Mouse (Mus musculus) G1E-ER4 (cell line): Measurements from ENCODE around the gene Pts. TPM values are rescaled to one million over a fixed set of nuclear protein-coding genes. Genes with fewer than 3 reads are reported as not detected.

Source experiments
- GATA1 ChIP-seq: IDR thresholded peaks from one replicate; pipeline ENCODE4 v1.8.0; 2012; ENCODE audit warnings: low read length, inconsistent platforms
- polyA plus RNA-seq: library from polyadenylated mRNA; stranded (reverse); fragments of >175 nt; gene quantifications from 2 replicates; pipeline ENCODE4 v1.2.3, GENCODE M21; 2012

Pts gene
- polyA plus RNA-seq, 1 experiment: 6.6 TPM

- no peak for TF ChIP-seq GATA1
These were observed 28.0 kb downstream of the Pts start for GRCm38 (mm10) chr9:50500467-50500973.

- no peak for TF ChIP-seq GATA1
These were observed 28.7 kb downstream of the Pts start for GRCm38 (mm10) chr9:50499781-50500180.

GRCm38 (mm10) chr9:50498815-50499214 lies 29.7 kb downstream of the Pts start:
- TF ChIP-seq GATA1: no peak

GRCm38 (mm10) chr9:50497536-50497935 lies 31.0 kb downstream of the Pts start:
- TF ChIP-seq GATA1: no peak

GRCm38 (mm10) chr9:50497076-50497475 lies 31.4 kb downstream of the Pts start:
- no peak for TF ChIP-seq GATA1

GRCm38 (mm10) chr9:50496546-50496945 lies 32.0 kb downstream of the Pts start:
- no peak for TF ChIP-seq GATA1

- TF ChIP-seq GATA1: no peak
These were observed 32.4 kb downstream of the Pts start for GRCm38 (mm10) chr9:50496151-50496505.

GRCm38 (mm10) chr9:50495405-50496150 lies 32.9 kb downstream of the Pts start:
- no peak for TF ChIP-seq GATA1

- TF ChIP-seq GATA1: no peak
These were observed 34.2 kb downstream of the Pts start, which contains the start of gene Plet1 for GRCm38 (mm10) chr9:50494311-50494710. Plet1 (plus strand) TSS chr9:50494525.

GRCm38 (mm10) chr9:50493777-50494176 lies 34.7 kb downstream of the Pts start:
- no peak for TF ChIP-seq GATA1

- TF ChIP-seq GATA1: no peak
These were observed 36.9 kb downstream of the Pts start for GRCm38 (mm10) chr9:50491531-50492045.

GRCm38 (mm10) chr9:50490836-50491235 lies 37.7 kb downstream of the Pts start:
- TF ChIP-seq GATA1: no peak

- TF ChIP-seq GATA1: no peak
These were observed 43.0 kb downstream of the Pts start for GRCm38 (mm10) chr9:50485521-50485920.

- no peak for TF ChIP-seq GATA1
These were observed 45.8 kb downstream of the Pts start for GRCm38 (mm10) chr9:50482743-50483142.

GRCm38 (mm10) chr9:50479476-50479875 lies 49.0 kb downstream of the Pts start:
- no peak for TF ChIP-seq GATA1

GRCm38 (mm10) chr9:50478826-50479225 lies 49.7 kb downstream of the Pts start:
- TF ChIP-seq GATA1: no peak

- TF ChIP-seq GATA1: no peak
These were observed 51.3 kb downstream of the Pts start for GRCm38 (mm10) chr9:50477270-50477669.
